Mouse (Mus musculus): ENCODE measurements around the gene Krit1. TPM values are rescaled to one million over a fixed set of nuclear protein-coding genes. Genes with fewer than 3 reads are reported as not detected.
"Not testable (repeated sequence)": the region's sequence is repeated elsewhere in the genome, so short reads cannot be mapped to it uniquely, and the experiment has no call there.

The Krit1 gene
- polyA plus RNA-seq, 1 experiment from 2014 or later, result 14.0 TPM

DNA sequence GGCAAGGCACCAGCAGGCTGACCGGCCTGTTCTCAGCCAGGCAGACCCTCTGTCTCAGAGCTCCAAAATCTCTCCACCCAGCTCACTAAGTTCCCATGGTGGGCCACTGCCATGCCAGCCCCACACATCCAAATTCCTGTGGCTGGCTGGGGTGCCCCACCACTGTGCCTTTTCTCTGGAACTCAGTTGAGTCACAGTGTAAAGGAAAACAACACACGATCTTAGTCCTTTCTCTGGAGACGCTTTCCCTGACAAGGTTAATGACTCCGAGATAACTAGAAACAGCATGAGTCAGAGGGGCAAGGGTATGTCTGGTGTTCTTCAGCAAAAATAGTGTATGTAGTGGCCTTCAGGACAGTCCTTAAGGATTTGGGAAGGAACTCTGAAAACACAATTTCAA lies 67.2 kb downstream of the Krit1 start:
- 55% methylated on average over 4 of the region's 4 CpGs for WGBS
- no peak for ATAC-seq

GRCm38 (mm10) chr5:3872348-3872747 lies 69.4 kb downstream of the Krit1 start:
- no peaks in the 10 kb centered on the region for H3K27me3 ChIP-seq (replicated peaks; ENCODE audit: control insufficient read depth, insufficient read depth, low read length)
- WGBS, result 80% methylated on average over 1 of the region's 1 CpGs
- H3K9me3 ChIP-seq (ENCODE audit: control insufficient read depth), result no peaks in the 10 kb centered on the region
- H3K9ac ChIP-seq (ENCODE audit: low read depth, low read length), result no peak overlapping the region
- H3K36me3 ChIP-seq (ENCODE audit: control insufficient read depth, insufficient read depth), result no peaks in the 10 kb centered on the region
- H3K4me2 ChIP-seq (replicated peaks; ENCODE audit: low read depth), result no peak overlapping the region
- no peak for TF ChIP-seq CTCF (IDR thresholded peaks at IDR 0.05; ENCODE audit: low read depth)
- ATAC-seq, result no peak
- H3K27ac ChIP-seq (ENCODE audit: low read depth, low read length), result no peak overlapping the region
- H3K4me3 ChIP-seq (ENCODE audit: low read depth, low read length), result no peak overlapping the region
- no peaks in the 10 kb centered on the region for H3K4me1 ChIP-seq (replicated peaks; ENCODE audit: control insufficient read depth, insufficient read depth, low read length)

More for the DNA sequence above, 67.2 kb downstream of the Krit1 start:
- Histone ChIP-seq H3K4me1 (replicated peaks; ENCODE audit: control insufficient read depth, insufficient read depth, low read length) (no peaks in the 10 kb centered on the region), H3K36me3 (ENCODE audit: control insufficient read depth, insufficient read depth) (no peaks in the 10 kb centered on the region), H3K27ac (ENCODE audit: low read depth, low read length) (no peak overlapping the region), H3K9ac (ENCODE audit: low read depth, low read length) (no peak overlapping the region), H3K9me3 (ENCODE audit: control insufficient read depth) (no peaks in the 10 kb centered on the region), H3K4me3 (ENCODE audit: low read depth, low read length) (no peak overlapping the region), H3K4me2 (replicated peaks; ENCODE audit: low read depth) (no peak overlapping the region), H3K27me3 (replicated peaks; ENCODE audit: control insufficient read depth, insufficient read depth, low read length) (no peaks in the 10 kb centered on the region)
- no peak for TF ChIP-seq CTCF (IDR thresholded peaks at IDR 0.05; ENCODE audit: low read depth)

GRCm38 (mm10) chr5:3873485-3873884 lies 70.5 kb downstream of the Krit1 start:
- Histone ChIP-seq H3K27ac (ENCODE audit: low read depth, low read length) (no peak overlapping the region), H3K4me1 (replicated peaks; ENCODE audit: control insufficient read depth, insufficient read depth, low read length) (no peaks in the 10 kb centered on the region), H3K9me3 (ENCODE audit: control insufficient read depth) (no peaks in the 10 kb centered on the region), H3K4me2 (replicated peaks; ENCODE audit: low read depth) (no peak overlapping the region), H3K4me3 (ENCODE audit: low read depth, low read length) (no peak overlapping the region), H3K27me3 (replicated peaks; ENCODE audit: control insufficient read depth, insufficient read depth, low read length) (no peaks in the 10 kb centered on the region), H3K36me3 (ENCODE audit: control insufficient read depth, insufficient read depth) (no peaks in the 10 kb centered on the region), H3K9ac (ENCODE audit: low read depth, low read length) (no peak overlapping the region)
- no peak for TF ChIP-seq CTCF (IDR thresholded peaks at IDR 0.05; ENCODE audit: low read depth)
- WGBS, result 84% methylated on average over 3 of the region's 3 CpGs
- ATAC-seq, result no peak

DNA sequence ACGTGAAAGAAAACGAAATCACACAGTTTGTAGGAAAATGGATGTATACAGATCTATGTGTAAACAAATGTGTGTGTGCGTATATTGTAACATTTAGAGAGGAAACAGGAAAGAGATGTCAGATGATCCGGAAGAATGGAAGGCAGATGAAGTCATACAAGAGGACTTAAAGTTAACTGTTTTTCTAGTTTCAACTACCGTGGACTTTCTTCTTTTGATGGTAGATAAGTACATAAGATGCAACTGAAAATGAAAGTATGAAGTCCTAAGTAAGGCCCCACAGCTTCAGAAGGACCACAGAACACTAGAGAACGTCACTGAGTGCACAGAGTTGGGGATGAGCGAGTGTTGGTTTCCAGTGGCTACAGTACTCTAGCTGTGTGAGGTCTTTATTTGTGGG lies 83.9 kb downstream of the Krit1 start:
- WGBS, result 73% methylated on average over 7 of the region's 7 CpGs

GRCm38 (mm10) chr5:3889201-3889600 lies 86.2 kb downstream of the Krit1 start:
- no peak overlapping the region for H3K4me2 ChIP-seq (replicated peaks; ENCODE audit: low read depth)
- H3K36me3 ChIP-seq (ENCODE audit: control insufficient read depth, insufficient read depth), result no peaks in the 10 kb centered on the region
- no peak overlapping the region for H3K4me3 ChIP-seq (ENCODE audit: low read depth, low read length)
- H3K27me3 ChIP-seq (replicated peaks; ENCODE audit: control insufficient read depth, insufficient read depth, low read length), result no peaks in the 10 kb centered on the region
- no peaks in the 10 kb centered on the region for H3K9me3 ChIP-seq (ENCODE audit: control insufficient read depth)
- H3K4me1 ChIP-seq (replicated peaks; ENCODE audit: control insufficient read depth, insufficient read depth, low read length), result no peaks in the 10 kb centered on the region; the same call in 1 of the 2 replicates
- peak; percentile 36 for TF ChIP-seq CTCF (IDR thresholded peaks at IDR 0.05; ENCODE audit: low read depth)
- no peak overlapping the region for H3K9ac ChIP-seq (ENCODE audit: low read depth, low read length)
- no peak for ATAC-seq
- H3K27ac ChIP-seq (ENCODE audit: low read depth, low read length), result no peak overlapping the region

More for the DNA sequence above, 83.9 kb downstream of the Krit1 start:
- H3K9me3 ChIP-seq (ENCODE audit: control insufficient read depth); H3K4me3 ChIP-seq (ENCODE audit: low read depth, low read length); H3K4me1 ChIP-seq (replicated peaks; ENCODE audit: control insufficient read depth, insufficient read depth, low read length); ATAC-seq; H3K36me3 ChIP-seq (ENCODE audit: control insufficient read depth, insufficient read depth); H3K27me3 ChIP-seq (replicated peaks; ENCODE audit: control insufficient read depth, insufficient read depth, low read length); H3K9ac ChIP-seq (ENCODE audit: low read depth, low read length); H3K4me2 ChIP-seq (replicated peaks; ENCODE audit: low read depth); H3K27ac ChIP-seq (ENCODE audit: low read depth, low read length): not testable (repeated sequence)

GRCm38 (mm10) chr5:3893459-3894293 lies 90.7 kb downstream of the Krit1 start, which contains the start of gene Mterf1a:
Gene Mterf1a, minus strand, starts transcription at chr5:3893933.
- not testable (repeated sequence) for H3K27ac ChIP-seq (ENCODE audit: low read depth, low read length); H3K9me3 ChIP-seq (ENCODE audit: control insufficient read depth); H3K27me3 ChIP-seq (replicated peaks; ENCODE audit: control insufficient read depth, insufficient read depth, low read length); H3K4me1 ChIP-seq (replicated peaks; ENCODE audit: control insufficient read depth, insufficient read depth, low read length); H3K36me3 ChIP-seq (ENCODE audit: control insufficient read depth, insufficient read depth)
- H3K4me2 ChIP-seq (replicated peaks; ENCODE audit: low read depth), result peak within 1 kb of the TSS; percentile 64
- peak; percentile 100 for ATAC-seq
- 2% methylated on average over 7 of the region's 47 CpGs for WGBS
- H3K4me3 ChIP-seq (ENCODE audit: low read depth, low read length), result peak within 1 kb of the TSS; percentile 34
- H3K9ac ChIP-seq (ENCODE audit: low read depth, low read length), result peak within 1 kb of the TSS; percentile 12; the same call in 1 of the 2 replicates
- peak; percentile 48 for TF ChIP-seq CTCF (IDR thresholded peaks at IDR 0.05; ENCODE audit: low read depth)

DNA sequence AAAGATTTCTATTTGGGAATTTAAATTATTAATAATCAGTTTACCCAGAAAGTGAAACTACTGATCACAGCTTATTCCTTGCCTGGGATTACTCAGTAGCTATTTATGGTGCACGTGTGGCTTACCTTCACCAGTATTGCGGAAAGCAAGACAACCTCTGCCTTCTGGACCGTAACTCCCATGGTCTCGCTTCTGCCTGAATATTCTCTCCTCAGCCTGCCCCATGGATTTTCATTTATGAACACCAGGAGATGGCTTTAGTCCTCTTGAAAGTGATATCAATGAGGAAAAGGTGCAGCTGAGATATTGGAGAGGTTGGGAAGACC lies 91.3 kb downstream of the Krit1 start:
- H3K27me3 ChIP-seq (replicated peaks; ENCODE audit: control insufficient read depth, insufficient read depth, low read length); H3K4me2 ChIP-seq (replicated peaks; ENCODE audit: low read depth); H3K9ac ChIP-seq (ENCODE audit: low read depth, low read length); ATAC-seq; H3K27ac ChIP-seq (ENCODE audit: low read depth, low read length); H3K4me1 ChIP-seq (replicated peaks; ENCODE audit: control insufficient read depth, insufficient read depth, low read length); H3K9me3 ChIP-seq (ENCODE audit: control insufficient read depth); H3K4me3 ChIP-seq (ENCODE audit: low read depth, low read length); H3K36me3 ChIP-seq (ENCODE audit: control insufficient read depth, insufficient read depth): not testable (repeated sequence)
- 86% methylated on average over 4 of the region's 4 CpGs for WGBS

Other genes with a start within 250 kb of the Krit1 start
- 0.35 and 0.55 TPM in 2 replicates for gene 1700109H08Rik, start 231.6 kb upstream of the Krit1 start, polyA plus RNA-seq (2015; fragmentation: Nextera tagmentation; extraction: Ambion mirVana)
- gene Pex1, start 207.1 kb upstream of the Krit1 start, polyA plus RNA-seq (2015; fragmentation: Nextera tagmentation; extraction: Ambion mirVana), result 12.3 and 12.4 TPM in 2 replicates
- gene Rbm48, start 206.6 kb upstream of the Krit1 start, polyA plus RNA-seq (2015; fragmentation: Nextera tagmentation; extraction: Ambion mirVana), result 5.8 and 6.5 TPM in 2 replicates
- gene Tmbim7, start 152.0 kb upstream of the Krit1 start, polyA plus RNA-seq (2015; fragmentation: Nextera tagmentation; extraction: Ambion mirVana), result not detected in 2 replicates
- gene Gatad1, start 146.0 kb upstream of the Krit1 start, polyA plus RNA-seq (2015; fragmentation: Nextera tagmentation; extraction: Ambion mirVana), result 41.2 and 41.8 TPM in 2 replicates
- 5.5 and 6.6 TPM in 2 replicates for gene Ankib1, start 259 bp upstream of the Krit1 start, polyA plus RNA-seq (2015; fragmentation: Nextera tagmentation; extraction: Ambion mirVana)
- not detected in 2 replicates for gene Lrrd1, start 42.0 kb downstream of the Krit1 start, polyA plus RNA-seq (2015; fragmentation: Nextera tagmentation; extraction: Ambion mirVana)
- 3.3 TPM in 2 replicates for gene Mterf1a, start 90.7 kb downstream of the Krit1 start, polyA plus RNA-seq (2015; fragmentation: Nextera tagmentation; extraction: Ambion mirVana)
- 79.1 and 93.2 TPM in 2 replicates for gene Akap9, start 124.9 kb downstream of the Krit1 start, polyA plus RNA-seq (2015; fragmentation: Nextera tagmentation; extraction: Ambion mirVana)

All from intestine, postnatal 0 days (tissue).